Mouse (Mus musculus): Measurements from ENCODE around the gene Eps8l3. TPM values are rescaled to one million over a fixed set of nuclear protein-coding genes. Genes with fewer than 3 reads are reported as not detected.
A peak's percentile ranks its signal among the peaks of the same experiment; 100 is the strongest.

The Eps8l3 gene
- polyA plus RNA-seq (2015; fragmentation: Nextera tagmentation; extraction: Ambion mirVana) = 0.38 TPM in 1 of 2 replicates, not detected in the other

GRCm38 (mm10) chr3:107877005-107877404 lies at the start of gene Eps8l3:
Gene Eps8l3 (plus strand): TSS chr3:107877229.
- Histone ChIP-seq H3K9ac (no peak within 1 kb of the TSS), H3K4me2 (replicated peaks) (no peak within 1 kb of the TSS), H3K4me1 (0 out of 2 replicates have a peak, but pooled peaks cover 5% of the 10 kb centered on the region), H3K27me3 (no peaks in the 10 kb centered on the region), H3K27ac (no peak within 1 kb of the TSS), H3K9me3 (no peaks in the 10 kb centered on the region), H3K4me3 (no peak within 1 kb of the TSS), H3K36me3 (no peaks in the 10 kb centered on the region)
- WGBS = 85% methylated on average over 5 of the region's 5 CpGs
- no peak for ATAC-seq (ENCODE audit: low FRiP score, low read depth)

GRCm38 (mm10) chr3:107827873-107828405 lies 49.1 kb upstream of the Eps8l3 start:
- no peak for ATAC-seq (ENCODE audit: low FRiP score, low read depth)
- H3K4me3 ChIP-seq = no peak overlapping the region
- H3K4me1 ChIP-seq = peaks cover 15% of the 10 kb centered on the region
- H3K4me2 ChIP-seq (replicated peaks) = no peak overlapping the region
- no peak overlapping the region for H3K27ac ChIP-seq
- H3K9me3 ChIP-seq = no peaks in the 10 kb centered on the region
- no peaks in the 10 kb centered on the region for H3K27me3 ChIP-seq
- no peak overlapping the region for H3K9ac ChIP-seq
- H3K36me3 ChIP-seq = no peaks in the 10 kb centered on the region
- WGBS = 85% methylated on average over 10 of the region's 10 CpGs

GRCm38 (mm10) chr3:107828518-107828917 lies 48.5 kb upstream of the Eps8l3 start:
- ATAC-seq (ENCODE audit: low FRiP score, low read depth) = no peak
- Histone ChIP-seq H3K36me3 (no peaks in the 10 kb centered on the region), H3K4me2 (replicated peaks) (no peak overlapping the region), H3K9me3 (no peaks in the 10 kb centered on the region), H3K4me3 (no peak overlapping the region), H3K27ac (no peak overlapping the region), H3K9ac (no peak overlapping the region), H3K4me1 (peaks cover 19% of the 10 kb centered on the region), H3K27me3 (no peaks in the 10 kb centered on the region)
- WGBS = 49% methylated on average over 5 of the region's 5 CpGs

GRCm38 (mm10) chr3:107828997-107829396 lies 48.0 kb upstream of the Eps8l3 start:
- WGBS = 71% methylated on average over 4 of the region's 4 CpGs
- H3K4me1 ChIP-seq = peaks cover 24% of the 10 kb centered on the region
- H3K27ac ChIP-seq = no peak overlapping the region
- H3K9ac ChIP-seq = no peak overlapping the region
- H3K9me3 ChIP-seq = no peaks in the 10 kb centered on the region
- H3K36me3 ChIP-seq = no peaks in the 10 kb centered on the region
- H3K4me2 ChIP-seq (replicated peaks) = no peak overlapping the region
- no peaks in the 10 kb centered on the region for H3K27me3 ChIP-seq
- ATAC-seq (ENCODE audit: low FRiP score, low read depth) = no peak
- H3K4me3 ChIP-seq = no peak overlapping the region

GRCm38 (mm10) chr3:107829625-107830024 lies 47.4 kb upstream of the Eps8l3 start:
- Histone ChIP-seq H3K36me3 (no peaks in the 10 kb centered on the region), H3K4me1 (peaks cover 30% of the 10 kb centered on the region), H3K4me2 (replicated peaks) (no peak overlapping the region), H3K27ac (no peak overlapping the region), H3K9me3 (no peaks in the 10 kb centered on the region), H3K4me3 (no peak overlapping the region), H3K9ac (no peak overlapping the region), H3K27me3 (no peaks in the 10 kb centered on the region)
- 69% methylated on average over 14 of the region's 14 CpGs for WGBS
- no peak for ATAC-seq (ENCODE audit: low FRiP score, low read depth)

GRCm38 (mm10) chr3:107831875-107832554 lies 45.0 kb upstream of the Eps8l3 start:
- H3K27me3 ChIP-seq = no peaks in the 10 kb centered on the region

GRCm38 (mm10) chr3:107832645-107833044 lies 44.4 kb upstream of the Eps8l3 start:
- ATAC-seq (ENCODE audit: low FRiP score, low read depth) = no peak
- Histone ChIP-seq H3K9me3 (no peaks in the 10 kb centered on the region), H3K4me2 (replicated peaks) (no peak overlapping the region), H3K27ac (no peak overlapping the region; the same call in 1 of the 2 replicates), H3K4me3 (no peak overlapping the region), H3K27me3 (no peaks in the 10 kb centered on the region), H3K4me1 (peaks cover 27% of the 10 kb centered on the region), H3K36me3 (no peaks in the 10 kb centered on the region), H3K9ac (no peak overlapping the region)
- 66% methylated on average over 6 of the region's 6 CpGs for WGBS

More at GRCm38 (mm10) chr3:107831875-107832554, 45.0 kb upstream of the Eps8l3 start:
- no peak overlapping the region for H3K9ac ChIP-seq
- peaks cover 27% of the 10 kb centered on the region for H3K4me1 ChIP-seq
- no peak for ATAC-seq (ENCODE audit: low FRiP score, low read depth)
- no peak overlapping the region for H3K4me2 ChIP-seq (replicated peaks)
- no peaks in the 10 kb centered on the region for H3K9me3 ChIP-seq
- no peak overlapping the region for H3K4me3 ChIP-seq
- no peaks in the 10 kb centered on the region for H3K36me3 ChIP-seq
- WGBS = 57% methylated on average over 10 of the region's 10 CpGs
- H3K27ac ChIP-seq = no peak overlapping the region

- H3K4me1 ChIP-seq = peaks cover 27% of the 10 kb centered on the region
- no peak overlapping the region for H3K9ac ChIP-seq
Measured at GRCm38 (mm10) chr3:107833370-107833769, 43.7 kb upstream of the Eps8l3 start.

GRCm38 (mm10) chr3:107833872-107834341 lies 43.1 kb upstream of the Eps8l3 start:
- H3K4me3 ChIP-seq = no peak overlapping the region
- no peaks in the 10 kb centered on the region for H3K36me3 ChIP-seq
- peak; percentile 64 for ATAC-seq (ENCODE audit: low FRiP score, low read depth)
- H3K27me3 ChIP-seq = no peaks in the 10 kb centered on the region
- H3K4me2 ChIP-seq (replicated peaks) = no peak overlapping the region
- H3K4me1 ChIP-seq = peaks cover 27% of the 10 kb centered on the region
- H3K9ac ChIP-seq = no peak overlapping the region
- peak overlapping the region; percentile 61; the same call in 1 of the 2 replicates for H3K27ac ChIP-seq
- H3K9me3 ChIP-seq = no peaks in the 10 kb centered on the region
- WGBS = 11% methylated on average over 4 of the region's 4 CpGs

More at GRCm38 (mm10) chr3:107833370-107833769, 43.7 kb upstream of the Eps8l3 start:
- Histone ChIP-seq H3K4me2 (replicated peaks) (no peak overlapping the region), H3K36me3 (no peaks in the 10 kb centered on the region), H3K9me3 (no peaks in the 10 kb centered on the region), H3K27ac (no peak overlapping the region; the same call in 1 of the 2 replicates), H3K27me3 (no peaks in the 10 kb centered on the region), H3K4me3 (no peak overlapping the region)
- 63% methylated on average over 1 of the region's 1 CpGs for WGBS
- ATAC-seq (ENCODE audit: low FRiP score, low read depth) = peak; percentile 29; the same call in 1 of the 2 replicates

- Histone ChIP-seq H3K4me2 (replicated peaks) (no peak overlapping the region), H3K9me3 (no peaks in the 10 kb centered on the region), H3K4me3 (no peak overlapping the region), H3K36me3 (no peaks in the 10 kb centered on the region), H3K27ac (no peak overlapping the region), H3K27me3 (no peaks in the 10 kb centered on the region), H3K9ac (no peak overlapping the region), H3K4me1 (peaks cover 27% of the 10 kb centered on the region)
- ATAC-seq (ENCODE audit: low FRiP score, low read depth) = no peak
- WGBS = 89% methylated on average over 5 of the region's 5 CpGs
Measured at GRCm38 (mm10) chr3:107835301-107835700, 41.7 kb upstream of the Eps8l3 start.

- H3K9me3 ChIP-seq = no peaks in the 10 kb centered on the region
- ATAC-seq (ENCODE audit: low FRiP score, low read depth) = no peak
- no peak overlapping the region for H3K4me3 ChIP-seq
- H3K27me3 ChIP-seq = no peaks in the 10 kb centered on the region
- H3K27ac ChIP-seq = no peak overlapping the region
- peaks cover 11% of the 10 kb centered on the region for H3K4me1 ChIP-seq
- 84% methylated on average over 5 of the region's 5 CpGs for WGBS
- H3K36me3 ChIP-seq = no peaks in the 10 kb centered on the region
- no peak overlapping the region for H3K9ac ChIP-seq
- no peak overlapping the region for H3K4me2 ChIP-seq (replicated peaks)
Measured at GRCm38 (mm10) chr3:107839855-107840254, 37.2 kb upstream of the Eps8l3 start.

GRCm38 (mm10) chr3:107840855-107841254 lies 36.2 kb upstream of the Eps8l3 start:
- Histone ChIP-seq H3K4me1 (peaks cover 11% of the 10 kb centered on the region), H3K9ac (no peak overlapping the region), H3K27ac (no peak overlapping the region), H3K9me3 (no peaks in the 10 kb centered on the region), H3K4me2 (replicated peaks) (no peak overlapping the region), H3K4me3 (no peak overlapping the region), H3K27me3 (no peaks in the 10 kb centered on the region), H3K36me3 (no peaks in the 10 kb centered on the region)
- WGBS = 54% methylated on average over 7 of the region's 7 CpGs
- no peak for ATAC-seq (ENCODE audit: low FRiP score, low read depth)
